Mouse (Mus musculus) thymus, adult 2 months (tissue): ENCODE measurements around the gene Plekhm2.

Source experiments
- CTCF ChIP-seq: fragments of 200-500 bp; IDR thresholded peaks from 2 replicates; pipeline ENCODE4 v1.5.1; 2012; ENCODE audit warnings: mild to moderate bottlenecking, control low read depth, low read length, moderate library complexity, borderline replicate concordance; ENCODE audit not compliant: control insufficient read depth, poor library complexity, insufficient read depth; ENCODE audit errors: extremely low read depth
- POLR2A ChIP-seq: fragments of 200-500 bp; IDR thresholded peaks from 2 replicates; pipeline ENCODE4 v1.6.1; 2012; ENCODE audit warnings: mild to moderate bottlenecking, low read length, control low read depth, moderate library complexity; ENCODE audit not compliant: control insufficient read depth, poor library complexity, insufficient read depth; ENCODE audit errors: extremely low read depth

GRCm38 (mm10) chr4:141601148-141601862, 63.4 kb downstream of the Plekhm2 start:
- TF ChIP-seq CTCF (no peak), POLR2A (no peak)
